Mouse (Mus musculus) neutrophil, adult 59 days (primary cell): ENCODE measurements around the gene Gm28557. TPM values are rescaled to one million over a fixed set of nuclear protein-coding genes. Genes with fewer than 3 reads are reported as not detected.

Source experiments
- total RNA-seq, 2 experiments: library from RNA; stranded (reverse); gene quantifications; 1 replicate in 1 of 2; 2 replicates in 1 of 2; pipeline ENCODE4 v1.2.4; 2023

The Gm28557 gene
- total RNA-seq: 1 to 10 TPM; 1.1 to 1.8 TPM

GRCm38 (mm10) chr13:67108194-67108820 lies at the start of gene Gm28557:
Gm28557 (minus strand) TSS chr13:67108604.

GRCm38 (mm10) chr13:67121360-67121759 lies 13.0 kb upstream of the Gm28557 start, which contains the start of gene Zfp759:
Zfp759 (plus strand) TSS chr13:67121660.

GRCm38 (mm10) chr13:67116163-67116562 lies 7.8 kb upstream of the Gm28557 start, which contains the start of gene Rslcan18:
Rslcan18 (minus strand) TSS chr13:67116263.

GRCm38 (mm10) chr13:67097876-67098275 lies 10.5 kb downstream of the Gm28557 start, which contains the start of gene Zfp708:
Zfp708 (minus strand) TSS chr13:67097976.

GRCm38 (mm10) chr13:67060786-67061358 lies 47.5 kb downstream of the Gm28557 start, which contains the start of gene Zfp712:
Zfp712 (minus strand) TSS chr13:67061170.

Other genes with a start within 250 kb of the Gm28557 start
- 1 to 10 TPM; 1.1 to 1.6 TPM for gene Gm10767, start 203.7 kb downstream of the Gm28557 start, total RNA-seq
- gene Zfp712, start 47.4 kb downstream of the Gm28557 start, total RNA-seq: 1 to 10 TPM; 1.5 to 1.7 TPM
- not detected for gene Zfp708, start 10.6 kb downstream of the Gm28557 start, total RNA-seq
- gene Rslcan18, start 7.7 kb upstream of the Gm28557 start, total RNA-seq: not detected
- 1 to 10 TPM; 1.8 to 1.9 TPM for gene Zfp759, start 13.1 kb upstream of the Gm28557 start, total RNA-seq
- 1 to 10 TPM; 1.7 TPM for gene Rsl1, start 64.6 kb upstream of the Gm28557 start, total RNA-seq
- under 1 TPM; 0.64 to 0.93 TPM for gene Zfp455, start 85.9 kb upstream of the Gm28557 start, total RNA-seq
- gene Zfp458, start 169.9 kb upstream of the Gm28557 start, total RNA-seq: 1 to 10 TPM; 1.4 to 1.5 TPM
- gene Zfp457, start 197.9 kb upstream of the Gm28557 start, total RNA-seq: under 1 TPM; 0.60 TPM
- gene Zfp595, start 224.0 kb upstream of the Gm28557 start, total RNA-seq: 1 to 10 TPM; 6.3 to 6.6 TPM